Mouse (Mus musculus): ENCODE measurements around the gene Mlxip. TPM values are rescaled to one million over a fixed set of nuclear protein-coding genes. Genes with fewer than 3 reads are reported as not detected.

Gene Mlxip
- polyA plus RNA-seq, 1 experiment from 2014 or later = 20.6 TPM

DNA sequence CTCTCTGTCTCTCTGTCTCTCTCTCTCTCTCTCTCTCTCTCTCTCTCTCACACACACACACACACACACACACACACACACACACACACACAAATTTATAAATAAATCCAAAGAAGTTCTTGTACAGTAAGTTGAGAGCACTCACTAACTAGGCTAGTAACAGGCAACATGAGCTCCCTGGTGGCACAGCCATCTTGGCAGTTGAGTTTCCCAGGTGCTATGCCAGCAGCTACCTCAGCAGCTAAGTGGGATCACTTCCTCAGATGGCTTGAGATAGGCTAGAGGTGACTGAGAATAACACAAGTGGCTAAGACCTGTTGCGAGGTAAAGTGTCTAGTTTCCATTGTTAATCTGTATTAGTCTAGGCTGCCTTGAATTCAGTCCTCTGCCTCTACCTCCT is 44.7 kb downstream of the Mlxip start:
- H3K4me3 ChIP-seq = no peak overlapping the region
- no peak overlapping the region for H3K27ac ChIP-seq
- no peak overlapping the region for H3K4me2 ChIP-seq
- H3K9me3 ChIP-seq = no peaks in the 10 kb centered on the region
- 82% methylated on average over 1 of the region's 1 CpGs for WGBS
- H3K27me3 ChIP-seq = no peaks in the 10 kb centered on the region
- ATAC-seq (ENCODE audit: borderline replicate concordance, extremely low read depth, low FRiP score, low TSS enrichment) = no peak
- peaks cover 14% of the 10 kb centered on the region for H3K4me1 ChIP-seq
- no peak overlapping the region for H3K9ac ChIP-seq
- peaks cover 15% of the 10 kb centered on the region for H3K36me3 ChIP-seq

DNA sequence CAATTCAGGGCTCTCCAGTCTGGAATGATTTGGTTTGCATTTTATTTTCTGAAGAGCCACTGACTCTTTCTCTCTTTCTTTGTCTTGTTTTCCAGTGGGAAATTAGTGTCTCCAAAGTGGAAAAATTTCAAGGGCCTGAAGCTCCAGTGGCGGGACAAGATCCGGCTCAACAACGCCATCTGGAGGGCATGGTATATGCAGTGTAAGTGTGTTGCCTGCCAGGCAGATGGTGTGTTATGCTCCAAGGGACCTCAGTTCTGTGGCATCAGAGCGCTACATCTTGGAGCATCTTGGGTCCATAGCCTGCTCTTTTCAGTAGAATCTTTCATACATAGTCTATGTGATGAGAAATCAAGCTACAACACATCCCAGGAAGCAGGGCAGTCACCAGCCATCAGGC is 45.3 kb downstream of the Mlxip start:
- H3K4me3 ChIP-seq = no peak overlapping the region
- H3K4me1 ChIP-seq = peaks cover 12% of the 10 kb centered on the region
- no peak for ATAC-seq (ENCODE audit: borderline replicate concordance, extremely low read depth, low FRiP score, low TSS enrichment)
- WGBS = 78% methylated on average over 4 of the region's 4 CpGs
- no peaks in the 10 kb centered on the region for H3K27me3 ChIP-seq
- H3K36me3 ChIP-seq = peaks cover 20% of the 10 kb centered on the region
- H3K27ac ChIP-seq = no peak overlapping the region
- H3K9me3 ChIP-seq = no peaks in the 10 kb centered on the region
- no peak overlapping the region for H3K9ac ChIP-seq
- no peak overlapping the region for H3K4me2 ChIP-seq

DNA sequence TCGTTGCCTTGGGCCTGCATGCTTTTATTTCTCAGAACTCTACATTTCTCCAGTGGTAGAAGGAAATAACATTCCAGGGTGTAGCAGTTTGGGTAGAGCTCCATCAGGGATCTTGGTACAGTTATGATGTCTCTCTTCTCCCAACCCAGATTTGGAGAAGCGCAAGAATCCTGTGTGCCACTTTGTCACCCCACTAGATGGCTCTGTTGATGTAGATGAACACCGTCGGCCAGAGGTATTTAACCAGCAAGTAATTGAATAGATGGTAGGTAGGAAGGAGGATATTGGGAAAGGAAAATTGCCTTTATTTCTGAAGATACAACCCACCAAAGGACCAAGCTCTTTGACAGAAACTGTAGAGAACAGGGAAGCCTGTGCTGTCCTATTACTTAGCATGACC is 46.1 kb downstream of the Mlxip start:
- Histone ChIP-seq H3K9me3 (no peaks in the 10 kb centered on the region), H3K27ac (no peak overlapping the region), H3K27me3 (no peaks in the 10 kb centered on the region), H3K36me3 (peaks cover 25% of the 10 kb centered on the region), H3K4me2 (no peak overlapping the region), H3K4me3 (no peak overlapping the region), H3K4me1 (peaks cover 11% of the 10 kb centered on the region), H3K9ac (no peak overlapping the region)
- 71% methylated on average over 4 of the region's 4 CpGs for WGBS
- ATAC-seq (ENCODE audit: borderline replicate concordance, extremely low read depth, low FRiP score, low TSS enrichment) = no peak

DNA sequence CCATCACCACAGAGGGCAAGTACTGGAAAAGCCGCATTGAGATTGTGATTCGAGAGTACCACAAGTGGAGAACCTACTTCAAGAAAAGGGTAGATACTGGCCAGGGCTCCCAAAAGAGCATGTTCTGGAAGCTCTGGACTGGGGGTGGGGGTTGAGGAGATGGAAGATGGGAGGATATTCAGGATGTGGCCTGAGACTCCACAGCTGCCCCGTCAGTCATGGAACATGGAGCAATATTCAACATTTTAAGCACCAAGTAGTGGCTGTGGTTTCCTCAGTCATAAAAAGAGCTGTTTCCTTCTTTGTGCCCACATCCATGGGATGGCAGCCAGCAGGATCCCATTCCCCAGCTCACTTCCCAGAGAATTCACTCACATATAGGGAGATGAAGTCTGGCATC is 47.7 kb downstream of the Mlxip start:
- H3K9ac ChIP-seq = no peak overlapping the region
- no peak overlapping the region for H3K27ac ChIP-seq
- 92% methylated on average over 3 of the region's 3 CpGs for WGBS
- no peaks in the 10 kb centered on the region for H3K9me3 ChIP-seq
- H3K27me3 ChIP-seq = no peaks in the 10 kb centered on the region
- no peak overlapping the region for H3K4me2 ChIP-seq
- ATAC-seq (ENCODE audit: borderline replicate concordance, extremely low read depth, low FRiP score, low TSS enrichment) = no peak
- H3K36me3 ChIP-seq = peaks cover 38% of the 10 kb centered on the region
- H3K4me3 ChIP-seq = no peak overlapping the region
- H3K4me1 ChIP-seq = no peaks in the 10 kb centered on the region

DNA sequence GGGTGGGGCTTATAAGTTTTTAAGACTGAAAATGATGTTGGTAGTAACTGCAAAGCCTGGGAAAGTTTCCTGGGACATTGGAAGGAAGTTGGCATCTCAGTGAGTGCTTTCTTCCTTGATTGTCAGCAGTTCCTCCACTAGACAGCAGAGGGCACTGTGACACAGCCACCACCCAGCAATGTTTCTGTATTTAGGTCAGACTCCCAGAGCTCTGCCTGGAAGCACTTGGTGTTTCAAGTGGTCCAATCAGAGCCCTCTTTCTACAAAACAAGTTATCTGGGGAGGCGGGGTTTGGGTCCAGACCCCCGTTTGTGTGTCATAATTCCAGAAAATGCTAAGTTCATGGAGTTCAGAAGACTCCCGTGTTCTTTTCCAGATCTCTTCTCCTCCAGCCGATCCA is 49.5 kb downstream of the Mlxip start:
- Histone ChIP-seq H3K27me3 (no peaks in the 10 kb centered on the region), H3K4me3 (no peak overlapping the region), H3K27ac (no peak overlapping the region), H3K4me2 (no peak overlapping the region), H3K36me3 (peaks cover 51% of the 10 kb centered on the region), H3K9me3 (no peaks in the 10 kb centered on the region), H3K4me1 (no peaks in the 10 kb centered on the region), H3K9ac (no peak overlapping the region)
- ATAC-seq (ENCODE audit: borderline replicate concordance, extremely low read depth, low FRiP score, low TSS enrichment) = no peak
- WGBS = 45% methylated on average over 4 of the region's 4 CpGs

DNA sequence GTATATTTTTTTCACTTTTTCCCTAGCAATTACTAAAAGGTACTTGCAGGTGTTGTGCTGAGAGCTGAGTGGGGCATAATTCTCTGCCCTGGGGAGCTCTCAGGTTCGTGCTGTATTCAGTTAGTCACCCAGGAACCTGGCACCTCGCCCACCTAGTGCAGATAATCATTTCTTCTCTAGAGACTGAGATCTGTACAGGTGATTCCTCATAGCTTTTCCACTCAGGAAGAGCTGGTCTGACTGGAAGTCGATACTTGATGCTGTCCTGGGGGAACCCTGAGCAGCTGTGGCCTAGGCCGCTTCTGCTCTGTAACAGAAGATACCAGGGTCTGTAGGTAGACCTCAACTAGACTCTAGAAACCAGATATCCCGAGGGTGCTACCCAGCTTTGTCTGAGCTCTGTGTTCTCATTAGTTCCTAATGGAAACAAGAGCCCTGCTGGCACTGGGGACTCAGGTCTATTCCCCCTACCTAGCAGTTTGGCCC is 50.3 kb downstream of the Mlxip start:
- 90% methylated on average over 5 of the region's 5 CpGs for WGBS
- no peak for ATAC-seq (ENCODE audit: borderline replicate concordance, extremely low read depth, low FRiP score, low TSS enrichment)

DNA sequence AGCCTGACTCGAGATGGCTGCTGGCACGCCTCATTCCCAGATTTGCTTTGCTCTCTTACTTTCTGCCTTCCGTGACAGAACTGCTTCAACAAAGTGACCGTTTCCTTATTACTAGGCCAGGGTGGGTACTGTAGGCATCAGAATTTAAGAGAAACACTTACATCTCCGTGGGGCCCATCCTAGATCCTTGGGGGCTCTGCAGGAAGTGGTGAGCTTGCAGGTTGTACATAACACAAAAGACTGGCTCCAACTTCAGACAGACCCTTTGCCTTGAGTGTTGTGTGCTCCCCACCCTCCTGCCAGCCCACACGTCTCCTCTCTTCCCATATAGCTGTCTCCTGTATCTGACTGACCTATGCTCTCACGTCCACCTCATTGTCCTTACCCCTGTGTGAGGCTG is 57.3 kb downstream of the Mlxip start:
- Histone ChIP-seq H3K4me2 (no peak overlapping the region), H3K36me3 (peaks cover 74% of the 10 kb centered on the region), H3K27ac (no peak overlapping the region), H3K4me1 (no peaks in the 10 kb centered on the region), H3K4me3 (no peak overlapping the region), H3K9me3 (no peaks in the 10 kb centered on the region), H3K27me3 (no peaks in the 10 kb centered on the region), H3K9ac (no peak overlapping the region)
- ATAC-seq (ENCODE audit: borderline replicate concordance, extremely low read depth, low FRiP score, low TSS enrichment) = no peak
- 91% methylated on average over 7 of the region's 7 CpGs for WGBS

More for the DNA sequence above, 50.3 kb downstream of the Mlxip start:
- Histone ChIP-seq H3K27me3 (no peaks in the 10 kb centered on the region), H3K27ac (no peak overlapping the region), H3K4me1 (no peaks in the 10 kb centered on the region), H3K9me3 (no peaks in the 10 kb centered on the region), H3K4me2 (no peak overlapping the region), H3K4me3 (no peak overlapping the region), H3K9ac (no peak overlapping the region), H3K36me3 (peaks cover 59% of the 10 kb centered on the region)

DNA sequence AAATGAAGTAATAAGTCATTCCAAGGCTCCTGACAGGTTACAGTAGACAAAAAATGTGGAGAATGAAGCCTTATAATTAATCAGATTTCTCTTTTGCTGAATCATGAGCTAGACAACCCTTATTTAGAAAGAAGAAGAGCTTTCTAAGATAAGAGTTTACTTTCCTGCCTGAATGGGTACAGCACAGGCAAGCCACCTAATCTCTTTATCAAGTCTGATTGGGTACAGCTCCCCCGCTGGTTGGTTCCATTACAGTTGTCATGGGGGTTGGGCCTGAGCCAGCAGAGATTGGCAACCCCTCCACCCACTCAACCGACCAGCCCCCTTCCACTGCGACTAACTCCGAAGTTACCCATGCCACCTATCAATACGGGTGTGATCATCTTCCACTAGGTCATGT is 66.8 kb downstream of the Mlxip start:
- no peak for ATAC-seq (ENCODE audit: borderline replicate concordance, extremely low read depth, low FRiP score, low TSS enrichment)
- Histone ChIP-seq H3K4me3 (no peak overlapping the region), H3K27me3 (no peaks in the 10 kb centered on the region), H3K9ac (no peak overlapping the region), H3K4me2 (no peak overlapping the region), H3K4me1 (no peaks in the 10 kb centered on the region), H3K36me3 (no peaks in the 10 kb centered on the region), H3K27ac (no peak overlapping the region), H3K9me3 (no peaks in the 10 kb centered on the region)
- WGBS = 39% methylated on average over 5 of the region's 5 CpGs

DNA sequence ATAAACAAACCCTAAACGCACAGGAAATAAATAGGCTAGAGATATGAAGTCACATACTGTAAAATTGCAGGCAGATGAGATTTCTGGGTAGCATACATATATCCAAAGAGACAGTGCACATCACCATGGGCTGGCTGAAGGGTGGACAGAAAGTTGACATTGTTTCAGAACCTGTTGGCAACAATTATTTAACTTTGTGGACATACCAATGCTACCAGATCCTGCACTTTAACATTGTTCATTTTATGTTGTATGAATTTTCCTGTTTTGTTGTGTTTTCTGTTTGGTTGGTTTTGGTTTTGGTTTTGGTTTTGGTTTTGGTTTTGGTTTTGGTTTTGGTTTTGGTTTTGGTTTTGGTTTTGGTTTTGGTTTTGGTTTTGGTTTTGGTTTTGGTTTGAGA is 70.0 kb downstream of the Mlxip start:
- Histone ChIP-seq H3K9me3 (no peaks in the 10 kb centered on the region), H3K4me2 (no peak overlapping the region), H3K4me1 (no peaks in the 10 kb centered on the region), H3K27ac (no peak overlapping the region), H3K4me3 (no peak overlapping the region), H3K27me3 (no peaks in the 10 kb centered on the region), H3K9ac (no peak overlapping the region), H3K36me3 (no peaks in the 10 kb centered on the region)
- 88% methylated on average over 1 of the region's 1 CpGs for WGBS
- ATAC-seq (ENCODE audit: borderline replicate concordance, extremely low read depth, low FRiP score, low TSS enrichment) = no peak

DNA sequence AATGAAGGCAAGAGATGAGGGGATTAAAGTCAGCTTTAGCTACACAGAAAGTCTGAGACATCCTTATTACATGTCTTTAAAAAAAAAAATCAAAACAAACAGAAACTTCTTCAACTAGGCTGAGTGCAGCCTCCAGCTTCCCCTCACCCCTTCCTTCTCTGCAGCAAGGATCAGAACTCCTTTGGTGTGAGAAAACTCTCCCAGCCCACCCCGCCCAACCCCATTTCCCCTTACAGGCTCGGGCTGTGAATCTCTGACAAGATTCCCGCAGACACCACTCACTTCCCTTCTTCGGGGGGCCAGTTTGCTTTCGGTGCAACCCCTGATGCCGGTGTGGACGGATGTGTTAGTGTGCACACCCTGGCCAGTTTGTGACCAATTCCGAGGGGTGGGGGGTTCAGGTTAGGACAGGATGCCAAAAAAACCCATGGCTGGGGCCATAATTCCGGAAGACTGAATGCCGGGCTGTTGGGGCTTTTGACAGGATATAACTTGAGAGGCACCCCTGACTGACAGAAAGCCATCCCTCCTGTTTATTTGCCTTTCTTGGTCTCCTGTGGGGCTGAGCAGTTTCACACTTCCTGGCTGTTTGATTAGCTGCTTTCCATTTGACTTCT is 76.3 kb downstream of the Mlxip start:
- WGBS = 6% methylated on average over 10 of the region's 10 CpGs
- no peak for ATAC-seq (ENCODE audit: borderline replicate concordance, extremely low read depth, low FRiP score, low TSS enrichment)
- Histone ChIP-seq H3K4me2 (peak overlapping the region; percentile 49), H3K9me3 (no peaks in the 10 kb centered on the region), H3K27me3 (no peaks in the 10 kb centered on the region), H3K4me3 (peak overlapping the region; percentile 16; the same call in 1 of the 2 replicates), H3K9ac (no peak overlapping the region), H3K27ac (no peak overlapping the region), H3K4me1 (peaks cover 4% of the 10 kb centered on the region; the same call in 1 of the 2 replicates), H3K36me3 (no peaks in the 10 kb centered on the region)

DNA sequence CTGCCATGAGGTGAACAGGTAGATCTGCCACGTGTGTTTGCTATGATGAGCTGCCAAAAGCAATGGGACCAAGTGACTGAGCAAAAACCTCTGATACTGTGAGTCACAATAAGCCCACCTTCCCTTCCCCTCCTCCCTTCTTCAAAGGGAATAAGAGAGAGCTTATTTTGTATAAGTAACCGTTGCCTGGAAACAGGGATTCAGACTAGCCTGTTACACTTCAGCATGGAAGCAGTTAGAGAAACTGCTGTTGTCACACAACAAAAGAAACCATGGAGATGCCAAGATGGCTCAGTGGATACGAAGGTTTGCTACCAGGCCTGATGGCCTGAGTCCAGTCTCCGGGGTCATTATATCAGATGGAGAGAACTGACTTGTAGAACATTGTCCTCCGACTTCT is 79.2 kb downstream of the Mlxip start:
- H3K4me1 ChIP-seq = peaks cover 4% of the 10 kb centered on the region; the same call in 1 of the 2 replicates
- no peak for ATAC-seq (ENCODE audit: borderline replicate concordance, extremely low read depth, low FRiP score, low TSS enrichment)
- H3K9me3 ChIP-seq = no peaks in the 10 kb centered on the region
- no peak overlapping the region for H3K9ac ChIP-seq
- WGBS = 77% methylated on average over 5 of the region's 5 CpGs
- H3K27ac ChIP-seq = no peak overlapping the region
- H3K4me3 ChIP-seq = no peak overlapping the region
- no peaks in the 10 kb centered on the region for H3K36me3 ChIP-seq
- H3K4me2 ChIP-seq = no peak overlapping the region
- H3K27me3 ChIP-seq = no peaks in the 10 kb centered on the region

DNA sequence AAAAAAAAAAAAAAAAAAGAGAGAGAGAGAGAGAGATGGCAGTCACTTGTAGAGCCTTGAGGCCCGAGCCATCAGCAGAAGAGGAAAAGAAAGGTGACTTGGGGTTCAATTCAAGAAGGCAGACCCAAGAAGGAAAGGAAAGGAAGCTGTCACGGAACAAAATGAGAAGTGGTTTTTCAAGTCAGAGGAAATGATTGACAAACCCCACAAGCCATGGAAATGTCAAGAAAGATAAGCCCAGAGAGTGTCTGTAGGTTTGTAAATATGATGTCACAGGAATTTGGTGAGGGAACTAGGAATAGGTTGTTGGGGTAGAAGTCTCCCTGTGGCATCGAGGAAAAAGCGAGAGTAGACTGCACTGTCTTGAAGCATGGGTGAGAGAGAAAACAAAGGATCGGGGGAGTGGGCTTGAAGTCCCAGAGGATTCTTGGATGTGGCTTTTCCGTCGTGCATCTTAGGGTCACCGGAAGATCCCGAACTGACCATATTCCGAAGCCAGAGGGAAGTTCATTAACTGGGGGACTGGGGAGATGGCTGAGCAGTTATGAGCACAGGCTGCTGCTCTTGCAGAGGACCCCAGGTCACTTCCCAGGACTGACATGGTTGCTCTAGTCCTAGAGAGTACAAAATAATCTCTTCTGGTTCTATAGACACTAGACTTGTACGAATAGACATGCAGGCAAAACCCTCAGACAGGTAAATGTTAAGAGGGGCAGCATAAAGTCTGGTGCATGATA is 93.2 kb downstream of the Mlxip start:
- Histone ChIP-seq H3K4me3 (no peak overlapping the region), H3K4me2 (no peak overlapping the region), H3K27me3 (no peaks in the 10 kb centered on the region; the same call in 1 of the 2 replicates), H3K36me3 (no peaks in the 10 kb centered on the region), H3K4me1 (0 out of 2 replicates have a peak, but pooled peaks cover 10% of the 10 kb centered on the region), H3K27ac (no peak overlapping the region), H3K9me3 (no peaks in the 10 kb centered on the region), H3K9ac (no peak overlapping the region)
- 73% methylated on average over 11 of the region's 11 CpGs for WGBS
- ATAC-seq (ENCODE audit: borderline replicate concordance, extremely low read depth, low FRiP score, low TSS enrichment) = no peak
